Mouse (Mus musculus) bone marrow macrophage, adult 2 months (primary cell): Measurements from ENCODE around the gene Tbx3.

Source experiments
- CTCF ChIP-seq: IDR thresholded peaks from 2 replicates; pipeline ENCODE4 v1.5.1; 2012; ENCODE audit warnings: low read depth, mild to moderate bottlenecking, low read length, moderate library complexity
- POLR2A ChIP-seq: IDR thresholded peaks from 2 replicates; pipeline ENCODE4 v1.6.1; 2012; ENCODE audit warnings: mild to moderate bottlenecking, low read depth, low read length, borderline replicate concordance

DNA sequence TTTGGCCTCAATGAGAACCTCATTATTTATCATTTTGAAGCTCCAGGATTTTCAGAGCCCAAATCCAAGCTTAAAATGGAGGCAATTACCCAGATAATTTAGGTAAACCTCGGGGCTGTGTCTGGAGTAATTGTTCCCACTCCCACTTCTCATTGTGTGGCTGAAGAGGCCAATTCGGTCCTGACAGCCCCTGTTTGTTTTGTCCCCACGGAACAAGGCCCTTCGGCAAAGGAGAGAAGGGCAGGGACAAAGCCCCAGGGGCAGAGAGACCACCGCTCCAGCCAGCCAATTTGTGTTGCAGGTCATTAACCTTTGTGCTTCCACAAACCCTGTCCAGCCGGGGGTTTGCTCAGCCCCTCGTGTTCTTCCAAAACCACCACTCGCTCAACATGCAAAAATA is 24.4 kb downstream of the Tbx3 start:
- TF ChIP-seq CTCF (no peak), POLR2A (no peak)
